Mouse (Mus musculus) myocyte (in vitro differentiated cells): Measurements from ENCODE around the gene Rbm42.

Experiments used
- CEBPB ChIP-seq: IDR thresholded peaks from 2 replicates; pipeline ENCODE4 v1.6.1; 2011; ENCODE audit warnings: mild to moderate bottlenecking, moderate library complexity; ENCODE audit not compliant: poor library complexity, insufficient read depth, severe bottlenecking
- MYOD1 ChIP-seq, 3 experiments: IDR thresholded peaks; one replicate each; pipeline ENCODE4 v1.6.1; 2011; ENCODE audit warnings: control low read depth in 2 of 3, low read depth in 2 of 3, mild to moderate bottlenecking in 2 of 3, moderate library complexity in 1 of 3; ENCODE audit not compliant: insufficient read length in 2 of 3, control insufficient read depth in 1 of 3
- MYOG ChIP-seq, 3 experiments: IDR thresholded peaks; one replicate each; pipeline ENCODE4 v1.6.1; 2011; ENCODE audit warnings: control low read depth in 2 of 3, low read depth in 2 of 3, mild to moderate bottlenecking in 2 of 3; ENCODE audit not compliant: insufficient read length in 2 of 3, control insufficient read depth in 1 of 3, insufficient read depth in 1 of 3
- POLR2A ChIP-seq: IDR thresholded peaks from one replicate; pipeline ENCODE4 v1.6.1; 2011; ENCODE audit warnings: low read depth, mild to moderate bottlenecking, control low read depth, moderate library complexity; ENCODE audit not compliant: insufficient read length
- POLR2AphosphoS2 ChIP-seq: IDR thresholded peaks from one replicate; pipeline ENCODE4 v1.6.1; 2011; ENCODE audit warnings: low read depth, control low read depth; ENCODE audit not compliant: insufficient read length
- USF1 ChIP-seq: IDR thresholded peaks from one replicate; pipeline ENCODE4 v1.6.1; 2011; ENCODE audit warnings: low read depth, mild to moderate bottlenecking, control low read depth, moderate library complexity

DNA sequence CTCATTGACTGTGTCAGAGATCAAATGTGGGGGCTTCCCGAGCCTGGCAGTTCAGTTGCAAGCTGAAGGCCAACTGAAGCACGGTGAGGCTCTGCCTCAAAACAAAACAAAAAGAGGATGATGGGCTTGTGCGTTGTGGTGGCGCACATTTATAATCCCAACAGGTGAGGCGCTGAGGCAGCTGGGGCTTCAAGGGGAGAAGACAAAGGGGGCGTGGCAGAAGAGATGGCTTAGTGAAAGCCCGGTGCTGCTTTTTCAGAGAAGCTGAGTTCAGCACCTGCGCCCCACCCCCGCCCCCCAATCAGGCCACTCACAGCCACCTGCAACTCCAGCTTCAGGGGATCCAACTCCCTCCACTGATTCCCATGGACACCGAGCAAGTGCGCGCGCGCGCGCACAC, 41.6 kb downstream of the Rbm42 start:
- no peak for TF ChIP-seq POLR2A
- TF ChIP-seq CEBPB, result no peak
- no peak for TF ChIP-seq POLR2AphosphoS2
- TF ChIP-seq MYOG (IDR thresholded peaks at IDR 0.05; ENCODE audit: control insufficient read depth in 1 of 3, insufficient read depth in 1 of 3, insufficient read length in 2 of 3, low read depth in 2 of 3), result no peak
- TF ChIP-seq USF1, result no peak
- no peak for TF ChIP-seq MYOD1 (IDR thresholded peaks at IDR 0.05; ENCODE audit: control insufficient read depth in 1 of 3, insufficient read length in 2 of 3, low read depth in 2 of 3)
